Mouse (Mus musculus) erythroblast, embryonic 14.5 days (primary cell): Measurements from ENCODE around the gene Tti1.

Experiments used
- GATA1 ChIP-seq: IDR thresholded peaks from 2 replicates; pipeline ENCODE4 v1.6.1; 2012; ENCODE audit warnings: low read length, inconsistent platforms, mixed read lengths
- TAL1 ChIP-seq: IDR thresholded peaks from 3 replicates; pipeline ENCODE4 v1.6.1; 2012; ENCODE audit warnings: low read length, inconsistent platforms, mixed read lengths

- TF ChIP-seq GATA1 (no peak), TAL1 (no peak)
These were observed 8.2 kb upstream of the Tti1 start for GRCm38 (mm10) chr2:158036408-158036807.
